Comparison of ENCODE assay signal across 11 mouse cellular contexts in the genomic region with DNA sequence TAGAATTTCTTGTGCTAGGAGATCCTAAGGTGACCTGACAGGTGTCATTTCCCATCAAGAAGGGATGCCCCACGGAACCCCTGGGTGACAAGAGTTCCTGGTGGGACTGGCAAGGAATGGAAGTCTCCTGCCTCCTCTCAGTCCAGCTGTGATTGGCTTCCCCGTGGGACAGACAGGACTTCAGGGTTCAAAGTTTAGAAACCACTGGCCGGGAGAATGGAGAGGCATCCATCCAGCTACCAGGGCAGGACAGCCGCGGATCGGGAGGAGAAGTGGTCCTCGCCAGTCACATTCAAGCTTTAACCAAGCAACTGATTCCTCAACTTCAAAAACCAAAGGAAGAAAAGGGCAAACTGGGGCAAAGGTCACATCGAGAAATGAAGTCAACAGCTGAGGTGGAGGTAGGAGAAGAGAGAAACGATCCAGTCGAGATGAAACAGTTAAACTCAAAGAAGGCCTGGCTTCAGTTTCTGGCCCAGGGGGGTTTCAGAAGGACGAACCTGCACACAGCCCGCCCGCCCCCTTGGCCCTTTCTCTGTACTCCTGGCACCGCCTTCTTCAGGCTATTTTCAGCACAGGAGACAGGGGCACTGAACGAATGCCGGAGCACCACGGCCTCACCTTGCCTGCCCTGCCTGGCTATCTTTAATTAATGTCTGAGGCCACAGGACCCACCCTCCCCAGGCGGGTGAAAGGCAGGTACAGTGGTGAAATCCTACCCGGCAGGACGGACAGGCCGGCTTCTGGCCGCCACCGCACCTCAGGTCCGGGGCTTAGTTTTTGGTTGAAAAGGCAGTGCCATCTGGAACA. TPM values are rescaled to one million over a fixed set of nuclear protein-coding genes. Genes with fewer than 3 reads are reported as not detected.
DNase-seq lines count a peak whose midpoint lies in the region; ATAC-seq and TF ChIP-seq lines count a peak whose summit lies in the region.
"Had no signal": no experiment of that assay in that cellular context is flagged by ENCODE, and none has a peak within 500 bp of the region (broad histone marks: within the 10 kb centered on the region; RNA-seq: fewer than 3 reads in every experiment).

No protein-coding gene starts in this region.

- H3K9me3 ChIP-seq in stomach, postnatal 0 days (ENCODE audit: control insufficient read depth, low read length): no peaks in the 10 kb centered on the region

- intact Hi-C loops in heart, postnatal 14 days (cut with DNase I): loop anchor here (10.0 kb wide), 3 partner anchors 58 to 568 kb away; a partner anchor contains a TSS

- H3K4me2 ChIP-seq in stomach, postnatal 0 days (replicated peaks; ENCODE audit: low read depth): peak overlapping the region; percentile 84

- H3K27me3 ChIP-seq in stomach, postnatal 0 days (ENCODE audit: control insufficient read depth, insufficient read depth, low read length): no peaks in the 10 kb centered on the region

- no peaks in the 10 kb centered on the region; the same call in 1 of the 2 replicates for H3K36me3 ChIP-seq in stomach, postnatal 0 days (ENCODE audit: control insufficient read depth, insufficient read depth, low read length)

- TF ChIP-seq EP300 in stomach, postnatal 0 days (optimal IDR thresholded peaks at IDR 0.05): no peak

- WGBS in stomach, postnatal 0 days: 52% methylated on average over 24 of the region's 24 CpGs

- peak overlapping the region; percentile 18; the same call in 1 of the 2 replicates for H3K9ac ChIP-seq in stomach, postnatal 0 days (ENCODE audit: low read length)

- DNase-seq in thymus, postnatal 4 days: peak; percentile 6
- DNase-seq in thymus, adult 18-20 months: no peak
- DNase-seq in heart, postnatal 14 days: peak; percentile 59 to 75
- DNase-seq in kidney, postnatal 4 days: peak; percentile 37 to 50
- peak; percentile 55 for DNase-seq in stomach, postnatal 0 days (ENCODE audit: low spot score)
- DNase-seq in embryo, embryonic 10.5 days (ENCODE audit: low spot score): no peak
- no peak for DNase-seq in spleen, postnatal 4 days (ENCODE audit: low spot score in 2 of 2)
- no peak for DNase-seq in adrenal gland, adult 2 months

- ATAC-seq in stomach, postnatal 0 days (ENCODE audit: low FRiP score, low TSS enrichment): no peak

- TF ChIP-seq CTCF in stomach, postnatal 0 days (IDR thresholded peaks at IDR 0.05; ENCODE audit: low read depth): no peak

- H3K4me3 ChIP-seq in stomach, postnatal 0 days (ENCODE audit: low read depth, low read length): peak overlapping the region; percentile 79

- H3K27ac ChIP-seq in stomach, postnatal 0 days (replicated peaks): peak overlapping the region; percentile 42

- peaks cover 21% of the 10 kb centered on the region for H3K4me1 ChIP-seq in stomach, postnatal 0 days (replicated peaks; ENCODE audit: control insufficient read depth, insufficient read depth)

RNA-seq across cellular contexts. Expression of a gene that starts 6.0 kb away (rescaled TPM):
- total RNA-seq in heart, postnatal 14 days (2021): 10 to 100 TPM; 28.4 to 28.7 TPM
- 15.6 and 18.0 TPM in 2 replicates for polyA plus RNA-seq in stomach, postnatal 0 days (2015; fragmentation: Nextera tagmentation; extraction: Ambion mirVana)
- 10 to 100 TPM; 21.5 to 23.2 TPM for total RNA-seq in adrenal gland, adult 2 months (2021)
- polyA plus RNA-seq in adrenal gland, adult 2 months (2012; rRNA removed): 19.5 and 23.3 TPM in 2 replicates

RNA-seq across cellular contexts. Expression of a gene that starts 51.1 kb away (rescaled TPM):
- total RNA-seq in heart, postnatal 14 days (2021): 10 to 100 TPM; 13.7 to 16.2 TPM
- 0.17 TPM in 1 of 2 replicates, not detected in the other for polyA plus RNA-seq in stomach, postnatal 0 days (2015; fragmentation: Nextera tagmentation; extraction: Ambion mirVana)
- total RNA-seq in adrenal gland, adult 2 months (2021): not detected
- polyA plus RNA-seq in adrenal gland, adult 2 months (2012; rRNA removed): not detected in 2 replicates
- total RNA-seq: adrenal gland, adult 18-20 months had no signal
- polyA plus RNA-seq: large intestine, adult 2 months; testis, adult 2 months had no signal

Comparison
In these comparisons a context has a peak if more than half of its experiments do, and no peak if none do; other contexts are left out.
1. DNase-seq: peak in thymus, postnatal 4 days (single experiment), heart, postnatal 14 days (2 of 2), kidney, postnatal 4 days (2 of 2) and stomach, postnatal 0 days (single experiment); none in thymus, adult 18-20 months (0 of 2), embryo, embryonic 10.5 days (single experiment), spleen, postnatal 4 days (0 of 2) and adrenal gland, adult 2 months (single experiment).
2. RNA of a gene that starts 51.1 kb away (total RNA-seq): 13.7 to 16.2 TPM in heart, postnatal 14 days; not detected in adrenal gland, adult 2 months; every median in the first group is over 10 times any median in the second.